9 mouse cellular contexts compared by ENCODE assay signal in the genomic region with DNA sequence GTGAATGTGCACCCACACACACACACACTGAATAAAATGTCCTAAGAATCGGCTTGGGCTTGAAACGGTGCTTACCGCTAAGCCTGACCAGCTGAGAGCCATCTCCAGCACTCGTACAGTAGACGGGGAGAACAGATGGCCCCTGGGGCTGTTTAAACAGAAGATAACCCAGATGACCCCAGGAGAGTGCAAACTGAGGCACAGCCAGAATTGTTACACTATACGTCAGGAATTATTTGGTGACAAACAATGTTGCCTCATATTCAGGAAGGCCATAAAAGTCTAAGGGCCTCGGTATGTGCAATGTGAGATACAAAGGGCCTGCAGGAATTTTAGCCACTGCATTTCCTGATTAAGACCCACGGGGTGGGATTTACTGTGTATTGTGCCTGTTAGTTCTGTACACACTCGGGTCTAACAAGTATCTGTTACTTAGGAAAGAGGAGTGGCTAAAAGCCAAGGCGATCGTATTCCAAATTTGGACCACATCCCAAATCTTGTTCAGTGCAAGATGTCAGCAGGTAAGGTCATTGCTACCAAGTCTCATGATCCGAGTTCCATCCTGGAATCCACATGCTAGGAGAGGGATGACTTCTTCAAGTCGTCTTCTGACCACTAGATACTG. TPM values are rescaled to one million over a fixed set of nuclear protein-coding genes. Genes with fewer than 3 reads are reported as not detected.
DNase-seq lines count a peak whose midpoint lies in the region; ATAC-seq lines count a peak whose summit lies in the region.
"Had no signal": no experiment of that assay in that cellular context is flagged by ENCODE, and none has a peak within 500 bp of the region (broad histone marks: within the 10 kb centered on the region; RNA-seq: fewer than 3 reads in every experiment).

No protein-coding gene starts in this region.

- no peaks in the 10 kb centered on the region for H3K36me3 ChIP-seq in heart, embryonic 16.5 days (ENCODE audit: control insufficient read depth, insufficient read depth)
- H3K36me3 ChIP-seq in megakaryocyte, embryonic 14.5 days (replicated peaks; ENCODE audit: low read length), result peaks cover under 1% of the 10 kb centered on the region
- H3K36me3 ChIP-seq in intestine, embryonic 14.5 days (ENCODE audit: control insufficient read depth, insufficient read depth, low read length), result no peaks in the 10 kb centered on the region
- H3K36me3 ChIP-seq in stomach, embryonic 14.5 days (ENCODE audit: control insufficient read depth, insufficient read depth, low read length), result no peaks in the 10 kb centered on the region

- no peak overlapping the region for H3K4me2 ChIP-seq in heart, embryonic 16.5 days (ENCODE audit: low read depth, low read length)
- peak overlapping the region; percentile 96 for H3K4me2 ChIP-seq in intestine, embryonic 14.5 days (ENCODE audit: low read length)
- peak overlapping the region; percentile 8; the same call in 1 of the 2 replicates for H3K4me2 ChIP-seq in stomach, embryonic 14.5 days (replicated peaks; ENCODE audit: low read depth, low read length)

- peak overlapping the region; percentile 99 for H3K27ac ChIP-seq in heart, embryonic 16.5 days (ENCODE audit: low read length)
- 0 out of 2 replicates have a peak overlapping the region, but pooled peaks have one; percentile 99 for H3K27ac ChIP-seq in intestine, embryonic 14.5 days (ENCODE audit: low read depth)
- peak overlapping the region; percentile 98; the same call in 1 of the 2 replicates for H3K27ac ChIP-seq in stomach, embryonic 14.5 days (ENCODE audit: low read length)

- no peaks in the 10 kb centered on the region for H3K9me3 ChIP-seq in heart, embryonic 16.5 days (replicated peaks; ENCODE audit: control insufficient read depth, low read length)
- no peaks in the 10 kb centered on the region for H3K9me3 ChIP-seq in megakaryocyte, embryonic 14.5 days
- H3K9me3 ChIP-seq in intestine, embryonic 14.5 days (ENCODE audit: control insufficient read depth, low read length), result no peaks in the 10 kb centered on the region
- H3K9me3 ChIP-seq in stomach, embryonic 14.5 days (ENCODE audit: control insufficient read depth, low read depth, low read length), result no peaks in the 10 kb centered on the region

- ATAC-seq in heart, embryonic 16.5 days (replicated peaks; ENCODE audit: extremely low read depth, insufficient read depth, low FRiP score), result no peak
- no peak for ATAC-seq in megakaryocyte, adult 5-6 weeks (ENCODE audit: poor library complexity, severe bottlenecking)
- ATAC-seq in intestine, embryonic 14.5 days (replicated peaks; ENCODE audit: low FRiP score, low TSS enrichment, low read depth), result no peak
- ATAC-seq in stomach, embryonic 14.5 days (ENCODE audit: insufficient number of reproducible peaks, insufficient read depth, low FRiP score, low read depth), result no peak
- ATAC-seq in CD4-positive, CD25-positive, alpha-beta regulatory T cell, adult 4 months, result no peak

- no peak for DNase-seq in heart, adult 18-20 months
- no peak for DNase-seq in intestine, embryonic 14.5 days (ENCODE audit: low spot score)
- DNase-seq in frontal cortex, adult 2 months (ENCODE audit: extremely low spot score in 1 of 2, low spot score in 1 of 2), result no peak
- DNase-seq: thymus, postnatal 36 days had no signal

- no peaks in the 10 kb centered on the region for H3K27me3 ChIP-seq in heart, embryonic 16.5 days (ENCODE audit: control insufficient read depth, insufficient read depth, low read length)
- no peaks in the 10 kb centered on the region for H3K27me3 ChIP-seq in megakaryocyte, embryonic 14.5 days (replicated peaks)
- H3K27me3 ChIP-seq in intestine, embryonic 14.5 days (replicated peaks; ENCODE audit: control insufficient read depth, insufficient read depth, low read length), result no peaks in the 10 kb centered on the region
- no peaks in the 10 kb centered on the region for H3K27me3 ChIP-seq in stomach, embryonic 14.5 days (ENCODE audit: control insufficient read depth, insufficient read depth, low read length)

- peak overlapping the region; percentile 42; the same call in 1 of the 2 replicates for H3K9ac ChIP-seq in heart, embryonic 16.5 days (ENCODE audit: low read length)
- H3K9ac ChIP-seq in intestine, embryonic 14.5 days (ENCODE audit: low read length), result no peak overlapping the region
- H3K9ac ChIP-seq in stomach, embryonic 14.5 days (replicated peaks; ENCODE audit: low read depth, low read length), result no peak overlapping the region

- WGBS in heart, embryonic 16.5 days, result 24% methylated on average over 13 of the region's 13 CpGs
- 20% methylated on average over 13 of the region's 13 CpGs for WGBS in intestine, embryonic 14.5 days
- WGBS in stomach, embryonic 14.5 days, result 17% methylated on average over 13 of the region's 13 CpGs

- no peak overlapping the region for H3K4me3 ChIP-seq in heart, embryonic 16.5 days (ENCODE audit: low read length)
- peak overlapping the region; percentile 59 for H3K4me3 ChIP-seq in megakaryocyte, embryonic 14.5 days (replicated peaks)
- H3K4me3 ChIP-seq in intestine, embryonic 14.5 days (ENCODE audit: low read depth, low read length), result no peak overlapping the region
- H3K4me3 ChIP-seq in stomach, embryonic 14.5 days (ENCODE audit: low read depth, low read length), result no peak overlapping the region

- H3K4me1 ChIP-seq in heart, embryonic 16.5 days (ENCODE audit: control insufficient read depth, insufficient read depth, low read length), result peaks cover 26% of the 10 kb centered on the region
- peaks cover 63% of the 10 kb centered on the region for H3K4me1 ChIP-seq in megakaryocyte, embryonic 14.5 days
- H3K4me1 ChIP-seq in intestine, embryonic 14.5 days (replicated peaks; ENCODE audit: control insufficient read depth, insufficient read depth, low read length), result peaks cover 24% of the 10 kb centered on the region
- peaks cover 18% of the 10 kb centered on the region for H3K4me1 ChIP-seq in stomach, embryonic 14.5 days (ENCODE audit: control insufficient read depth, insufficient read depth, low read length)

RNA-seq across cellular contexts. Expression of a gene that starts 1.7 kb away (rescaled TPM):
- polyA plus RNA-seq in heart, embryonic 16.5 days (2015; fragmentation: Nextera tagmentation; extraction: Ambion mirVana), result 3.3 and 4.3 TPM in 2 replicates
- 10 to 100 TPM; 15.0 to 15.6 TPM for total RNA-seq in heart, adult 18-20 months (2021)
- 21.7 and 35.8 TPM in 2 replicates for polyA plus RNA-seq in megakaryocyte, embryonic 14.5 days (2012; ENCODE audit: insufficient read depth, low replicate concordance)
- 38.4 and 40.4 TPM in 2 replicates for total RNA-seq in megakaryocyte, adult 5-6 weeks (2015)
- 40.1 and 42.2 TPM in 2 replicates for total RNA-seq in megakaryocyte, adult 5-6 weeks (2017)
- polyA plus RNA-seq in intestine, embryonic 14.5 days (2014; fragmentation: Nextera tagmentation; extraction: Ambion mirVana), result 6.4 and 6.8 TPM in 2 replicates
- polyA plus RNA-seq in stomach, embryonic 14.5 days (2014; fragmentation: Nextera tagmentation; extraction: Ambion mirVana), result 5.3 and 6.0 TPM in 2 replicates
- 10 to 100 TPM; 10.7 to 11.3 TPM for polyA plus RNA-seq in CD4-positive, CD25-positive, alpha-beta regulatory T cell, adult 4 months (2017; shearing (Covaris generic))
- 30.9 and 33.7 TPM in 2 replicates for polyA plus RNA-seq in frontal cortex, adult 2 months (2012; rRNA removed)
